Mouse (Mus musculus) cerebellum, postnatal 14 days (tissue): ENCODE measurements around the gene Atad5.
"Not testable (repeated sequence)": the region's sequence is repeated elsewhere in the genome, so short reads cannot be mapped to it uniquely, and the experiment has no call there.

Source experiments
- DNase-seq, 2 experiments: peaks; one replicate each; pipeline ENCODE4 v3.0.0; 2021; ENCODE audit warnings: mixed read lengths in 2 of 2

Gene Atad5

DNA sequence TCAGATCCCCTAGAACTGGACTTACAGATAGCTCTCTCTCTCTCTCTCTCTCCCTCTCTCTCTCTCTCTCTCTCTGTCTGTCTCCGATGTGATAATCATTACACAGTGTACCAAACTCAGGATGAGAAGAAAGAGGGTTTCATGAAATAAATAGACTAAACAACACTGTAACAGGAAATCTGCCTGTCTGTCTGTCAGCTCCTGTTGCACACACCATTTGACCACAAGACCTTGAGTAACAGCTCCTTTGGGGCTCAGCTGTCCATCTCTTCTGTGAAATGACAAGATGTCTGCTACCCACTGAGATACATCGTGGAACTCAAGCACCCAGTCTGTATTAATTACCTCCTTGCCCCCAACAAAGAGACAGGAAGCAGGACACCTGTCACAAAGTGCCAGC lies 62.3 kb downstream of the Atad5 start:
- no peak for DNase-seq

DNA sequence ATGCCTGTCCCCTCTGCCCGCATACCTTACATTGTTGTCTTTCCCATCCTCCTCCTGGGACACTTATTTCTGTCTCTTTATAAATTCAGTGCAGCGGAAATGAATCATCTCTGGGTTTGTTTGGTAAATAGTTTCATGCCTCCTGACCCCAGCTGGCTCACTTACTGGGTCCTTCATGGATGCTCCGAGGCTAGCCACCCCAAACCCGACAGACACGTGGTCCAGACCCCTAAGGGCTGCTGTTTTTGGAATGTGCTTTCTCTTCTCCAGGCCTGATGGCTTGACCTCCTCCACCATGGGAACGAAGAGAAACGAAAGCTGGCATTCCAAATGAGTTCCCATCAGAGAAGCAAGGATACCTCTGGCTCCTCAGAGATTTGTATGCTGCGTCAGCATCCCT lies 63.2 kb downstream of the Atad5 start:
- DNase-seq, result no peak

DNA sequence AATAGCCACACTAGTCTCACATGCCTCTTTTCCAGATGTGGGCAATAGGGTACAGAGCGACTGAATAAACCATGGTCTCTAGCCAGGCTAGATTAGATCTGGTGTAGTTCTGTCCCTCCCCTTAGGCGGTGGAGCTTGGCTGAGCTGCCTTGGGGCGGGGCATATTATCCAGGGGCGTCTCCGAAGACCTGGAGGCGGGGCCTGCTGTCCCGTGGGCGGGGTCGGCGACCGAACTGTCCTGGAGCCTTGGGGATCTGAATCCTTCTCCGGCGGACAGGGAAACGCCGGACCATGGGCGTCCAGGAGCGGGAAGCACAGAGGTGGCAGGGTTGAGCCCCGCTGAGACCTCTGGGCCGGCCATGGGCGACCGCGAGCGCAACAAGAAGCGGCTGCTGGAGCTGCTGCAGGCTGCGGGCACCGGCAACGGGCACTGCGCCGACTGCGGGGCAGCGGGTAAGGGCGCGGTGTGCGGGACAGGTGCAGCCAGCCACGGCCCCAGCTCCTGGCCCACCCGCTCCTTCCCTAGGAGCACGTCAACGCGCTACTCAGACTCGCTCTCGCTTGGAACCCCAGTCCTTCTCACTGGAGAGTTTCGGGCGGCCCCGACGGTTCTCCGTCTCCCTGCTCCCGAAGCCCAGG lies 64.8 kb downstream of the Atad5 start, which contains the start of gene Adap2:
TSS of gene Adap2 (plus strand) at position 249 of the 639 bp plus-strand sequence.
- peak; percentile 51 to 57 for DNase-seq

DNA sequence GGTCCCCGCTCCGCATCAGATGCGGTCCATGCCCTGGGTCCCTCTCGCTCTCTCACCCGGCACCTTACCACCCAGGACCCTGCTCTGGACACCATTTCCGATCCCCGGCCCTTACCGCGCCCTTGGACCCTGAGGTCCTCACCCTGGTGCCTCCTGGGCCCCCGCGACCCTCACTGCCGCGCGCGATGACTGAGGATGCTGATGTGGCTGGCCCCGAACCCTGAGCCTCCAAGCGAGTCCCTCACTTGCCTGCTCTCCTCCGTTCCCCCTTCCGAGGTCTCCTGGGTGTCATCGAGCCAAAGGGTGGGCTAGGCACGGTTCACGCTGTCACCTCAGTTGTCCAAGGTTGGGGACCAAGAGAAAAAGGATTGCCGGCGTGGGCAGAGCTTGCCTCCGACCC lies 65.3 kb downstream of the Atad5 start:
- DNase-seq, result no peak

DNA sequence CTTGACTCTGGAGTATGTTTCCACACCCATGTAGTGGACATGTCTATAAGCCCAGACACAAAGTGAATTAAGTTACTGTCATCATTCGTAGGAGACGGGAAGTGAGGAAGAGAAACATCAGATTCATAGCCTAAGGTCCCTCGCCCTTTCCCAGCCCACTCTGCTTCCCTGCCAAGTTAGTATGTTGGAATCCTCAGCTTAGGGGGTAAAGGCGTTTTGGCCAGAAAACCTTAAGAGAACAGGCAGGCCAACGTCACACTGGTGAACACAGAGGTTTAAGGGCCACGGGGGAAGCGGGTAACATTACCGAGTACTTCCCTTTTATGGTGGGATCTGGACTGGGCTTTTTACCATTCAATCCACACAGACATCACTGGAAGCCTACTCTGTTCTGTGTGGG lies 66.3 kb downstream of the Atad5 start:
- DNase-seq, result no peak

DNA sequence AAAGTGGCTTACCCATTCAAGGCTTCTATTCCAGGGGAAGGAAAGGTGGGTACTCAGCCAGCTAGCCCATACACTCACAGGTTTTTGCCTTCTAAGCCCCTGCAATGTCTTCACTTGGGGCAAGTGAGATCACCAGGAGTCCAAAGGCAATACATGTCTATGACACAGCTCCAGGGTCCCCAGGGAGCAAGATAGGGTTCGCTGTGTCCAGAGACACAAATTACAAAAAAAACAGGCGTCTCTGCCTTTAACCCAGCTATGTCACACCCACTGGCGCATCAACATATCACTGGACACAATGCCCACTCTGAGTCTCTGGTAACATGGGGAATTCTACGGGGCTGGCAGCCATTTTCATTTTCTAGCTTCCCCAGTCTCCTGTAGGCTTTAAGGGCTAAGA lies 66.8 kb downstream of the Atad5 start:
- no peak for DNase-seq

DNA sequence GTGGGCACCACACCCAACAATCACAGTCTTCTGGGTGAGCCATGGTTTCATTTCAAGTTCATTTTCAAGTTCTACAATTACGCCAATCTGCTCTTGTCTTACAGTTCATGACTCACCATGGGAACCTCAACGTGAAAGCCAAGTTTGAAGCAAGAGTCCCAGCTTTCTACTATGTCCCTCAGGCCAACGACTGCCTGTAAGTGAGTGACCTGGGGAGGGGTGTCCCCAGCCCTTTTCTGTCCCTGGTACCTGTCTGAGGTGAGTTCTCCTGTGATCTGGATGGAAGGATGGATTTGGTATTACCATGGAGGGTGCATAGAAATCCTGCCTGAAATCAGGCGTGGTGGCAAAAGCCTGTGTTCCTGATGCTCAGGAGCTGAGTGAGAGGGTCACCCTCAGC lies 67.6 kb downstream of the Atad5 start:
- DNase-seq, result no peak

DNA sequence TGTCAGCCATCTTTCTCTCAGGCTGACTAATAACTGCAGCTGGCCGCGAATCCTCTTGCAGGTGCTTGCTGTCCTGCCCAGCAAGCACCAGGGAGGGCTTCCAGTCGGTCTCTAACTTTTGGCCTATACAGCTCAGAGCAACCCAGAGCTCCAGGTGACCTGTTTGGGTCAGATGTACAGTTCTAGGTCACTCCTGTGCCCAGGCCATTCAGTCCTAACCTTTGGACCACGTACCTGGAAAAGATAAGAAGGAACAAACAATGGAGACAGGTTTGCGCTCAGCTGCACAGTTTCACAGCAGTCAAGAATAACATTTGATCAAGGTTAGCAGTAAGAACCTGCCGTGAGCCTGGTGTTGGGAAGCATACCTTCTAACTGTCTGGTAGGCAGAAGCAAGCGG lies 69.8 kb downstream of the Atad5 start:
- no peak for DNase-seq

DNA sequence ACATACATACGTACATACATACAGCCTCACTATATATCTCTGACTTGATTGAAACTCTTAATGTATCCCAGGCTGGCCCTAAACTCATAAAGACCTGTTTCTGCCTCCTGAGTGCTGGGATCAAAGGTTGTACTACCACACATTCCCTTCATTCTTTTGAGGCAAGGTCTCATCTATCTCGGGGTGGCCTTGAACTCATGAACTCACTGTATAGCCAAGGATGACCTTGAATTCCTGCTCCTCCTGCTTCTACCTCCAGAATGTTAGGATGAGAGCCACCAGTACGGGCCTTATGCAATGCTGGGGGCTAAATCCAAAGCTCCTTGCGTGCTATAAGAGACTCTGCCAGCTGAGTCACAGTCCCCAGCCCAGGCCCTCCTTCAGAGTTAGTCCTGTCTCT lies 71.8 kb downstream of the Atad5 start:
- DNase-seq, result no peak

DNA sequence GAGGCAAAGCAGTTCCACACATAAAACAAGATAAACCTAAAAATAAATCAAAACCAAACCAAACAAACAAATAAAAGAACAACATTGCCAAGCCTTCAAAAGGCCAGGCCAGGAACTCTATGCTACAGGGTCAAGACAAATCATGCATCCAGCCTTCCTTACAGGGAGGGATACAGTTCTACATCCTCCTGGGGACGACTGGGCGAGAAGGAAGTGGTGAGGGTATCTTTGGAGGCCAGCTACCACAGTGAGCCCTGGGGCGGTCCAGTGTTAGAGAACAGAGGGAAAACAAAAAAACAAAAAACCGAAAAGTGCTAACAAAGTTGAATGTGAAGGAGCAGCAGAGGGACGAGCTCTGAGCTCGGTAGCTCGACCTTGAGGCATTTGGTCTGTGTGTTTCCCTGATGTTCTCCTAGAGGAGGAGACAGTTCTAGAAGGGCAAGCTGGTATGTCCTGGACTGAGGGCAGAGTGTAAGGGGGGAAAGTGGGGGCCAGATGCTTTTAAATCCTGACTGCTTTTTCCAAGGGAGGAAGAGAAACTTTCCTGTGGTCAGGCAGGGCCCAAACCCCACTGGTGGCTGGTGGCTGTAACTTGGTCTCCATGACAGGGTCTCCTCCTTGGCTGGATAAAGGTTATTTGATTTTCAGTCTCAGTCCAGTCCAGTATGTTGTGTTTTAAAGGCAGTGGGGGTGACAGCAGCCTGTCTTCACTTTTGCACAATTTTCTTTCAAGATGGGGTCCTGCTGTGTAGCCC lies 74.3 kb downstream of the Atad5 start:
- DNase-seq, result no peak

DNA sequence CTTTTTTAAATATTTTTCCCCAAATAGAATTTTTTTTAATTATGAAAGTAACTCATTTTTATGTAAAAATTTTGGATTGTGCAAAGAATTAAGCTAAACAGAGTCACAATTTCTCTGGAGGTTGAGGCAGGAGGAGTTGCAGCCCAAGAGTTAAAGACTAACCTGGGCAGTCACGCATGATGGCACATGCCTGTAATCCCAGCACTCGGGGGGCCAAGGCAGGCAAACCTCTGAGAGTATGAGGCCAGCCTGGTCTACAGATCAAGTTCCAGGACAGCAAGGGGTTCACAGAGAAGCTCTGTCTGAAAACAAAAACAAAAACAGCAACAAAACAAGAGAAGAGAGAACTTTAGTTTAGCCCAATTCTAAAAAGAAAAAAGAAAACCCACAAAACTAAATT lies 75.0 kb downstream of the Atad5 start:
- no peak for DNase-seq

DNA sequence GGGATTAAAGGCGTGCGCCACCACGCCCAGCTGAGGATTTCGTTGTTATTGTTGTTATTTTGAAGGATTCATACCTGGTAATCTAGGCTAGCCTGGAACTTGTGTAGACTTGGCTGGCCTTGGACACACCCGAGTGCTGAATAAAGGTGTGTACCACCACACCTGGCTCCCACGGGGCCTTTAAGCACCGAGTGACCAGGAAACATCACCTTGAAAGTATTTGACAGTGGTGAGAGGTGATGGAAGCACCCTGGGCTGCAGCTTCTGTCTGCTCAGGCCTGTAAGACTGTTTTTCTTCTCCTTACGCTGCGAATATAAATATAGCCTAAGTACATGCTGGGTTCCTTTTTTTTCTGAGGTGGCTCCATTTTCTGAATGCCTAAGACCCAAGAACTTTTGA lies 78.9 kb downstream of the Atad5 start:
- DNase-seq, result no peak

DNA sequence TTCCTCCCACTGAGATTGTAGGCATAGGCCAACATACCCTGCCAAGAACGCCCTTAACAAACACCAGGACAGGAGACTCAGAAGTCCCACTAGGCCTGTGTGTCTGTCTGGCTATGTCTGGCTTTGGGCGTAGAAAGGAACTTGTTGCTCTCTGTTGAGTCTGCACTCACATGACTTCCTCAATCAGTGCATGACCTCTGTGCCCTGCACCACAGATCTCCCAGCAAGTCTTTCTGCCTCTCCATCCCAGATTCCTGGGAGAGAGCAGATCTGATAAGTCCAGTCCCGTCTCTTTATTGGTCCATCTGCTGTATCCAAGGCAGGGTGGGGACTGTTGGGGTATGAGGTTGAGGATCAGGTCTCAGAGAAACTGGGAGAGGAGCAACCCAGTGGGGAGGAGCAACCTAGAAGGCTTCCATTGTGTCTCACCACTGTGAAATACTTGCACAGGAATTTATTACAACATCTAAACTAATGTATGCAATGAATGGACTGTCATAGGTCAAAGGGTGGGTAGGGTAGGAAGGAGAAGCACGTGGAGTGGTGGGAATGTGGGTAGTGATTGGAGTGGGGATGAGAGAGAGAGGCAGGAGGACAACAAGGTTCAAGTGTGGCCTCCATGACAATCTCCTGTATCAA lies 79.5 kb downstream of the Atad5 start:
- no peak for DNase-seq

DNA sequence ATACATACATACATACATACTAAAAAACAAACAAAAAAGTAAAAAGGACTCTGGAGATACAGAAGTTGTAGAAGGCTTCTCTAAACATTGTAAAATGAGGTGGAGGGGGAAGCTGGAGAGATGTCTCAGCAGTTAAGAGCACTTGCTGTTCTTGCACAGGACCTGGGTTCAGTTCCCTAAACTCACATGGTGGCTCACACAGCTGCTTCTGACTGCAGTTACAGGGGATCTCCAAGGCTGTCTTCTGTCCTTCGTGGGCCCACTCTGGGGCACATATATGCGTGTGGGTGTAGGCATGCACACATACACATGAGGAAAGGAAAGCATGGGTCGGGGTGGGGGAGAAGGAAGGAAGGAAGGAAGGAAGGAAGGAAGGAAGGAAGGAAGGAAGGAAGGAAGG lies 80.4 kb downstream of the Atad5 start:
- DNase-seq, result no peak

DNA sequence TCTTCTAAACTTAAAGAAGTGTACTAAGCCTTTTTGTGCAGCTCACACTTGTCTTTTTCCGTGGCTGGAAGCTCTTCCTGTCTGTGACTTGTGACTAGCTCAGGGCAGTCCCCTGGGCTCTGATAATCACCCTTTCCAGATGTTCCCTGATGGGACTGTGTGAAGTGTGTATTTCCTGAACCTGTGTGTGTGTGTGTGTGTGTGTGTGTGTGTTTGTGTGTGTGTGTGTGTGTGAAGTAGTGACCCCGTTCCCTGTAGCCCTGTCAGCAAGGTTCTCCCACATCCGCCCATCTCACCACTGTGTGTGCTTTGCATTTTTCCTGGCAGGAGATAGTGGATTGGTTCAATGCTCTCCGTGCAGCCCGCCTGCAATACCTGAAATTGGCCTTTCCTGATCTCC lies 81.2 kb downstream of the Atad5 start:
- no peak for DNase-seq

DNA sequence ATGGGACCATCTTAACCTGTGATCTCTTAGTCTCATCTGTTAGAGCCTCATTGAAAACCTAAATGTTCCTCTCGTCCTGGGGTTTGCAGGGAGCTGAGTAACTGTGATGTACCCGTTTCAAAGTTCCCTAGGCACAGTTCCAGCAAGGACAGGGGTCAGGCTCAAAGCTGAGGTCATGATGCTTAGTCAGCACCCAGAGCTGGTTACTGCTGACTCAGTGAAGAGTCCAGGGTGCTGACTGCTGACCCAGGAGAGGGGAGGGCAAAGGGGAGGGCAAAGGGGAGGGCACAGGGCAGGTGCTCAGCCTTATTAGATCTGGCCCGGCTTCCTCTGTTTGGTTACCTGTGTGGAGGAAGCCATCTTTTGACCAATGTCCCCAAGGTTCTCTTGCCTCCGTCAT lies 82.7 kb downstream of the Atad5 start:
- no peak for DNase-seq

DNA sequence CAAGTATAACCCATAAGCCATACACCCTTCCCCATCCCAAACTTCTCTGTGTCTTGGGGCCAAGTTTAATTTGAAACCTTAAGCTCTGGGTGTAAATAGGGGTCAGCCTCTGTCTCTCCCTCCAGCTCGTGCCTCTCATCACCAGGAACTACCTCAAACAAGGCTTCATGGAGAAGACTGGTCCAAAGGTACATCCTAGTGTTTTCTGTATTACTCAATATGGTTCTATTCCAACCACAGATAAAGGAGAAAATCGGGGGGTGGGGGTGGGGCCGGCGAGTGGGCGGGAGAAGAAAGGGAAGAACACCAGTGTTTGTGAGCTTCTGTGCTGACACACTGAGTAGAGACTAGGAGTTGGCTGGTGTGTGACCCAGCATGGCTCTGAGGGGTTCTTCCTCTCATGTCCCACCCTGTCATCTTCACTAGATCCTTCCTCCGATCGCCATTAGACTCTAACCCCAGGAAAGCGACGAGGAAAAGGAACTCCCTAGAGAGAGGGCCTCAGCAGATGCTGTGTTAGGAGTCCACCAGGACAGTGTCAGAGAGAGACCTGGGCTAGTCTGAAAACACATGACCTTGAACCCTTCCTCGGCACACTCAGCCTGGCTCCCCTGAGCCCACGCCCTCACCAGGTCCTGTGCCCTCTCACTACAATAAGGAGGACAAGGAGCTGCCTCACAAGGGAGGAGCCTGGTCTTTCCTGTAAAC lies 84.9 kb downstream of the Atad5 start:
- no peak for DNase-seq

DNA sequence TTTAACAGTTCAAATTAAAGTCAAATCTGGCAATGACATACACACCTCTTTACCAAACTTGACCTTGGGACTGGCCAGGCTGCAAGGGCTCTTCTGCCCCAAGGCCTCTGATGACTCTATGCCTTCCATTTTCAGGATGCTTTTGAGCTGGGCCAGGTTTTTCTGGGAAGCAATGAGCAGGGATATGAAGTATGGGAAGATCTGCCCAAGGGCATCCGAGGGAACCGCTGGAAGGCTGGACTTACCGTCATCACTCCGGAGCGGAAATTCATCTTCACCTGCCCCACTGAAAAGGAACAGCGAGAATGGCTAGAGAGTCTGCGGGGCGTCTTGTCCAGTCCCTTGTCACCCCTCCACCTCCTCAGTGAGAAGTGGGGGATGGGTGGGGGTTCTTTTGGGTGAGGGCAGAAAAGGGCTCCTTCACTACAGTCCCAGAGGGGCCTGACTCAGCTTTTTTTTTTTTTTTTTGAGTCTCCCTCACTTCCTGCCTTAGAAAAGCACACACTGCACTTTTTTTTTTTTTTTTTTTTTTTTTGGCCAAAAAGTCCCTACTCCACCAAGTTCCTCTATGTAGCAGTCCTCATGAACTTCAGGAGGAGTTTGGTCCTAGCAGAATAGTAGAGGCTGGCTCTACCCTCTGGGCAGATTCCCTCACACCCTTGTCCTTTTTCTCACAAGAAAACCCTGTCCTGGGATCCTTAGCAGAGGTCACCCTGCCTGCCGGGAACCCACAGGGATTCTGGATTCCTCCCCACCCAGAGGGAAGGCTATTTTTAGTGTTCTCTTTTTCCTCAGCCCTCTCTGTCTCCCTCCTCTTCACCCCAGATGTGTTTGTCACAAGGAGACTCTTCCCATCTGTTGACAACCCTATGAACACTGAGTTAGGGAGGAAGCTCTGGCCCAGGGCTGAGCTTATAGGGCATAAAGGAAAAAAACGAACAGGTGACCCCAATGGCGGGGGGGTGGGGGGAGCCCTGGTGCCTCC lies 88.0 kb downstream of the Atad5 start:
- DNase-seq, result no peak

DNA sequence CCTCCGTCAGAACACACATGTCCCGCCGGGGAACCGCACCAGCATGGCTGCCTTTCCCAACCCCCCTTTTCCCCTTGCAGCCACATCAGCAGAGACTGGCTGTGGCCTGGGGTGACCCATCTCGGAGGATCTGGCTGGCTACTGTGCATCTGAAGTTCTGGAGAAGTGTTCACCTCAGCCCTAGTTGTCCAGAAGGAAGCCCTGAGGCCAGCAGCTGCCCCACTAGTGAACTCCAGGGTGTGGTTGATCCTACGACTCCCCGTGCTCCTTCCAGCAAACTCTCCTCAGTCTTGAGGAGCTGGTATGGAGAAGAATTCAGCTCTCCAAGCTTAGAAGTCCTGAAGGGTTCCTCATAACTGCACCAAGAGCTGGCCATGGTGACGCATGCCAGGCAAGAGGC lies 89.1 kb downstream of the Atad5 start:
- no peak for DNase-seq

DNA sequence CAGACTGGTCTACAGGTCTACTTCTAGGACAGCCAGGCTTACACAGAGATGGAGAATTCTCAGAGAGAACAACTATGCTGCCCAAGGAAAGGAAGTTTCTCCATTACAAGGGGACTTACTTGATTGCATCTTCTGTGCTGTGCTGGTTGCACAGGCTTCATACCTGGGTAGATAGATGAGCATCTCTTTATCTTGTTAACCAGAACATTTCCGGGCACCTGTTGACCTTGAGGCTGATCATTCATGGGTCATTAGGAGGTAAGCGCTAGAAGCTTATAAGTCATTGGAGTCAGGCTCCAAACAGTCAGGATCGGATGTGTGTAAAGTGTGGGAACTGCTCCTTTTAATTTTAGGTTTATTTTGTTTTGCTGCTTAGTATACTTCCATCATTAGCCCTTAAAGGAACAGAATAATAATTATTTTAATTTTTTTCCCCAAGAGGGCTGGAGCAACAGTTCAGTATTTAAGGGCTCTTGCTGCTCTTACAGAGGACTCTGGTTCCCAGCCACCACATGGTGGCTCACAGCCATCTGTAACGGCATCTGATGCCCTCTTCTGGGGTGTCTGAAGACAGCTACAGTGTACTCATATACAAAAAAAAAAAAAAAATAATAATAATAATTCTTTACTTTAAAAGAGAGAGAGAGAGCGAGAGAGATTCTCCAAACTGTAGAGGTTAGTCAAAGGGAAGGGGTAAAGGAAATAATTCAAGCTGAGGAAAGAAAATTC lies 92.0 kb downstream of the Atad5 start:
- DNase-seq, result peak in 1 of 2 experiments; percentile 18

DNA sequence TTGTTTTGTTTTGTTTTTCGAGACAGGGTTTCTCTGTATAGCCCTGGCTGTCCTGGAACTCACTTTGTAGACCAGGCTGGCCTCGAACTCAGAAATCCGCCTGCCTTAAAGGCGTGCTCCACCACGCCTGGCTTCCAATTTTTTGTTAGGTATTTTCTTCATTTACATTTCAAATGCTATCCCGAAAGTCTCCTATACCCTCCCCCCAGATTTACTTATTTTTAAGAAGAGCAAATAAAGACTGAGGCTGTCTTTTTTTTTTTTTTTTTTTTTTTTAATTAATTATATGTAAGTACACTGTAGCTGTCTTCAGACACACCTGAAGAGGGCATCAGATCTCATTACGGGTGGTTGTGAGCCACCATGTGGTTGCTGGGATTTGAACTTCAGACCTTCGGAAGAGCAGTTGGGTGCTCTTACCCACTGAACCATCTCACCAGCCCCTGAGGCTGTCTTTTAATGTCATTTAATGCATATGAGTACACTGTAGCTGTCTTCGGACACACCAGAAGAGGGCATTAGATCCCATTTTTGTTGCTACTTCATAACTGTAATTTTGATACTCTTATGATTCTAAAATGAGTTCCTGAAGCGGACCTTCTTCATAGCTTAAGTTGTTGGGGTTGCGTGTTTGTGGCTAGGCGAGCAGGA lies 94.0 kb downstream of the Atad5 start:
- DNase-seq, result not testable (repeated sequence)
